Mouse (Mus musculus) heart, postnatal 0 days (tissue): ENCODE data around the gene Tagln.

Source experiments
- CTCF ChIP-seq: IDR thresholded peaks from 2 replicates; pipeline ENCODE4 v1.5.1; 2016; ENCODE audit warnings: antibody characterized with exemption, control low read depth, low read depth
- EP300 ChIP-seq: IDR thresholded peaks from 2 replicates; pipeline ENCODE4 v1.6.1; 2016; ENCODE audit warnings: antibody characterized with exemption, low read depth

DNA sequence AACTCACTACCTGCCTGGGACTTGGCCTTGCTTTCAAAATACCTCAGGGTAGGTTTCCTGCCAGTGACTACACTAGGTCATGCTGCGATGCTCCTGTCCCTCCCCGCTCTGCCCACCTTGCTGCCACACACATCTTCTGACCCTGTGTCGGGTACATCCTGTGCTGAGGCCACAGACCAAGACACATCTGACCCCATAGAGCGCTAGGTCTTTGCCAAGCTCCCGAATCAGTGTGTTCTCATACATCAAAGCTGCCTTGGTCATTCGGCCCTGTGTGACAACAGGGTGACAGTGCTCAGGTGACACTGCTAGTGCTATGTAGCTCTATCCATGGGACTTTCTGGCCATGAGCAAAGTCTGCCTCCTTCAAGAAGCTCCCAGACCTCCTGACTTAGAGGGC lies 3.9 kb upstream of the Tagln start:
- TF ChIP-seq EP300: no peak
- no peak for TF ChIP-seq CTCF
